Mouse (Mus musculus) neural tube, embryonic 15.5 days (tissue): ENCODE data around the gene 2410137M14Rik. TPM values are rescaled to one million over a fixed set of nuclear protein-coding genes. Genes with fewer than 3 reads are reported as not detected.
A peak's percentile ranks its signal among the peaks of the same experiment; 100 is the strongest.

ENCODE experiments used
- ATAC-seq: fragments of 200-750 bp; cut with Nextera tagmentation; 2 replicates; pipeline ENCODE4 v1.8.0; 2017; ENCODE audit warnings: mild to moderate bottlenecking, moderate TSS enrichment, moderate library complexity; ENCODE audit not compliant: low FRiP score
- H3K27ac ChIP-seq: fragments of 300-500 bp; sonication (generic); replicated peaks from 2 replicates; pipeline ENCODE4 v1.5.1; 2015; ENCODE audit warnings: mild to moderate bottlenecking, inconsistent platforms
- H3K27me3 ChIP-seq: fragments of 300-500 bp; sonication (generic); replicated peaks from 2 replicates; pipeline ENCODE4 v1.6.1; 2015; ENCODE audit warnings: inconsistent platforms
- H3K36me3 ChIP-seq: fragments of 300-500 bp; sonication (generic); 2 replicates; pipeline ENCODE4 v1.6.1; 2015; ENCODE audit warnings: inconsistent platforms
- H3K4me1 ChIP-seq: fragments of 300-500 bp; sonication (generic); 2 replicates; pipeline ENCODE4 v1.6.1; 2015; ENCODE audit warnings: inconsistent platforms
- H3K4me2 ChIP-seq: fragments of 300-500 bp; sonication (generic); 2 replicates; pipeline ENCODE4 v1.6.1; 2015; ENCODE audit warnings: inconsistent platforms, mild to moderate bottlenecking, moderate library complexity
- H3K4me3 ChIP-seq: fragments of 300-500 bp; sonication (generic); replicated peaks from 2 replicates; pipeline ENCODE4 v1.5.1; 2015; ENCODE audit warnings: mild to moderate bottlenecking, inconsistent platforms
- H3K9ac ChIP-seq: fragments of 300-500 bp; sonication (generic); replicated peaks from 2 replicates; pipeline ENCODE4 v1.6.1; 2015; ENCODE audit warnings: mild to moderate bottlenecking, inconsistent platforms
- H3K9me3 ChIP-seq: fragments of 300-500 bp; sonication (generic); replicated peaks from 2 replicates; pipeline ENCODE4 v1.6.1; 2016; ENCODE audit warnings: inconsistent platforms
- WGBS: fragments of 180-500 bp; shearing (Covaris S2); methylation state at CpG from one replicate; pipeline ENCODE4 v1.1.7; 2015; ENCODE audit warnings: mixed read lengths; 5-methylcytosine and 5-hydroxymethylcytosine counted together
- polyA plus RNA-seq: library from polyadenylated mRNA; unstranded; fragments of >200 nt; fragmentation: Nextera tagmentation; extraction: Ambion mirVana; gene quantifications from 2 replicates; pipeline ENCODE4 v1.2.1, GENCODE M21; 2015

Gene 2410137M14Rik
- polyA plus RNA-seq, 1 experiment from 2014 or later = not detected

- ATAC-seq = no peak
- H3K4me1 ChIP-seq = peaks cover 17% of the 10 kb centered on the region; the same call in 1 of the 2 replicates
- 70% methylated on average over 3 of the region's 3 CpGs for WGBS
- H3K9ac ChIP-seq = no peak overlapping the region
- H3K9me3 ChIP-seq = no peaks in the 10 kb centered on the region
- no peak overlapping the region for H3K4me3 ChIP-seq
- no peaks in the 10 kb centered on the region for H3K27me3 ChIP-seq
- H3K4me2 ChIP-seq = no peak overlapping the region
- H3K36me3 ChIP-seq = peaks cover 54% of the 10 kb centered on the region
- H3K27ac ChIP-seq = no peak overlapping the region
Observed at GRCm38 (mm10) chr17:37011719-37012118, 30.7 kb upstream of the 2410137M14Rik start.

- H3K9me3 ChIP-seq = no peaks in the 10 kb centered on the region
- WGBS = 95% methylated on average over 17 of the region's 17 CpGs
- peaks cover 25% of the 10 kb centered on the region for H3K4me1 ChIP-seq
- no peak overlapping the region for H3K4me3 ChIP-seq
- no peak overlapping the region for H3K27ac ChIP-seq
- no peaks in the 10 kb centered on the region for H3K27me3 ChIP-seq
- no peak overlapping the region for H3K4me2 ChIP-seq
- no peak overlapping the region for H3K9ac ChIP-seq
- H3K36me3 ChIP-seq = peaks cover 71% of the 10 kb centered on the region
- no peak for ATAC-seq
Observed at GRCm38 (mm10) chr17:37009460-37010042, 28.5 kb upstream of the 2410137M14Rik start.

DNA sequence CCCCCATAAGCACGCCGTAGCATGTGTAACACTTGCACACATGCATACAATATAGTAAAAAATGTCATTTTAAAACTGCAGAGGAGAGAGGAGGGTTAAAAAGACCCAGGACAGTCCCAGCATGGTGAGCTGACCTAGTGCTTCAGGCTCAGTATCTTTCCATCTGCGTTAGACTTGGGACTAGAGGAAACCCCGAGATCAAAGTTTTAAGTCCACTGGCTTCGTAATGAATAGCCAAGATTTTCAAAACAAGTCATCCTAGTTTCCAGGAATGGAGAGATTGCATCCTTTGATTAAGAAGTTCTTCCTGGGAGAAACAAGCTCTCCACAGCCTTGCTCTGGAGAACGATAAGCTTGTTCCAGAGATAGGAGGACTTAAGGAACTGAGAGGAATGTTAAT, 27.1 kb upstream of the 2410137M14Rik start:
- H3K27me3 ChIP-seq = no peaks in the 10 kb centered on the region
- 91% methylated on average over 6 of the region's 6 CpGs for WGBS
- ATAC-seq = no peak
- H3K9me3 ChIP-seq = no peaks in the 10 kb centered on the region
- H3K36me3 ChIP-seq = peaks cover 72% of the 10 kb centered on the region
- no peak overlapping the region for H3K9ac ChIP-seq
- no peak overlapping the region for H3K27ac ChIP-seq
- peaks cover 35% of the 10 kb centered on the region for H3K4me1 ChIP-seq
- H3K4me3 ChIP-seq = no peak overlapping the region
- H3K4me2 ChIP-seq = no peak overlapping the region

DNA sequence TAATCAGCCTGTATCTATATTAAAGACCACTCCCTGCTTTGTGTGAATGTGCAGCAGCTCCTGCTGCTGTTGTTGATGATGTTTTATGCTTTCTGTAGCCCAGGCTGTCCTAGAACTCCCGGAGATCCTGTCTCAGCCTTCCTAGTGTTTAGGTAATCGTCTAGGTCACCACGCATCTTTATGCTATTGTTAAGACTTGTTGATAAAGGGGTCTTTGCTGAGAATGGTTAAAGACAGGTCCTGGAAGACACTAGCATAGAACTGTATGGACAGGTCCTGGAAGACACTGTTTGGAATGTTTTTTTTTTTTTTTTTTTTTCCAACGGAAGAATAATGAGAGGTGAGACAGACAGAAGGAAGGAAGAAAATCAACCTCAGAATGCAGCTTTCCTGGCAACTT, 22.3 kb upstream of the 2410137M14Rik start:
- Histone ChIP-seq H3K9ac (peak overlapping the region; percentile 96), H3K36me3 (peaks cover 37% of the 10 kb centered on the region), H3K4me1 (peaks cover 25% of the 10 kb centered on the region), H3K4me2 (peak overlapping the region; percentile 70), H3K4me3 (peak overlapping the region; percentile 89), H3K9me3 (no peaks in the 10 kb centered on the region), H3K27ac (peak overlapping the region; percentile 96), H3K27me3 (no peaks in the 10 kb centered on the region)
- ATAC-seq = peak; percentile 13; the same call in 1 of the 2 replicates
- 21% methylated on average over 4 of the region's 4 CpGs for WGBS

GRCm38 (mm10) chr17:37002364-37003330, 21.6 kb upstream of the 2410137M14Rik start:
- peak overlapping the region; percentile 89 for H3K4me3 ChIP-seq
- under 1% methylated on average over 48 of the region's 49 CpGs for WGBS
- peak overlapping the region; percentile 96 for H3K9ac ChIP-seq
- H3K27ac ChIP-seq = peak overlapping the region; percentile 96
- peaks cover 25% of the 10 kb centered on the region for H3K4me1 ChIP-seq
- peak overlapping the region; percentile 70 for H3K4me2 ChIP-seq
- no peaks in the 10 kb centered on the region for H3K27me3 ChIP-seq
- peak; percentile 92 for ATAC-seq
- H3K9me3 ChIP-seq = no peaks in the 10 kb centered on the region
- peaks cover 30% of the 10 kb centered on the region for H3K36me3 ChIP-seq

GRCm38 (mm10) chr17:37000863-37001262, 19.8 kb upstream of the 2410137M14Rik start, which contains the start of gene Zfp57:
Gene Zfp57, plus strand, starts transcription at chr17:37001163.
- Histone ChIP-seq H3K27ac (peak within 1 kb of the TSS; percentile 96; the same call in 1 of the 2 replicates), H3K9ac (no peak within 1 kb of the TSS), H3K36me3 (peaks cover 14% of the 10 kb centered on the region), H3K4me1 (peaks cover 18% of the 10 kb centered on the region), H3K27me3 (no peaks in the 10 kb centered on the region), H3K4me2 (peak within 1 kb of the TSS; percentile 70), H3K4me3 (peak within 1 kb of the TSS; percentile 89), H3K9me3 (no peaks in the 10 kb centered on the region)
- WGBS = 94% methylated on average over 7 of the region's 7 CpGs
- ATAC-seq = no peak

- no peaks in the 10 kb centered on the region for H3K27me3 ChIP-seq
- no peak for ATAC-seq
- no peak overlapping the region for H3K9ac ChIP-seq
- H3K36me3 ChIP-seq = no peaks in the 10 kb centered on the region
- WGBS = 81% methylated on average over 2 of the region's 2 CpGs
- no peak overlapping the region for H3K27ac ChIP-seq
- no peaks in the 10 kb centered on the region for H3K9me3 ChIP-seq
- H3K4me3 ChIP-seq = no peak overlapping the region
- H3K4me1 ChIP-seq = no peaks in the 10 kb centered on the region
- no peak overlapping the region for H3K4me2 ChIP-seq
Observed at GRCm38 (mm10) chr17:36998477-36998876, 17.4 kb upstream of the 2410137M14Rik start.

DNA sequence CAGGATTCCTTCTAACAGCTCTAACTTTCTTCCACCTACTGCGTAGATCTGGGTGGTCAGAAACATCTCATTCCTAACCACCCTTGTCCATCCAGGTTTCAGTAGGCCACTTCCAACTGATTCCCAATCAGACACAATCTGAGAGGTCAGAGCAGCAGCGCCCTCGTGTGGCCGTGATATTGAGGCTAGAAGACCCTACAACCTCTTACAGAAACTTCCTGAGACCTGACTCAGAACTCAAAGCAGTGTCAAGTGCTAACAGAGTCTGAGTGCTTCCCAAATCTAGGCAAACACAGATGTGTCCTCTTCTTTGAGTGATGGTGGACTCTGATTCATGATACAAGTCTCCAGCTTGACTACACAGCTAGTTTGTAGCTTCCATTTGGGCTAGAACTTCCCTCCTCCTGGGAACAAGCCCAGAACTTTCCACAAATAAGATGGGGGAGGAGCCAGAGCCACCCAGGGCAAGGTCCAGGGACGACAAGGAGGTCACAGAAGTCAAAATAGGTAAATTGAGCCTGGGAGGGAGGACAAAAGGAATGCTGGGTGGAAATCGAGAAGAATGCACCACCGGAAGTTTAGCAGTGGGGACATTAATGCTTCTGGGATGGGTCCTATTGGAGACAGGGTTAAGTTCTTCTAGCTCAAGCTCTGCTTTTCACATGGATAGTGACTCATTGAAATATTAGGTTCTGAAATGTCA, 16.1 kb upstream of the 2410137M14Rik start:
- H3K27ac ChIP-seq = no peak overlapping the region
- no peak overlapping the region for H3K9ac ChIP-seq
- no peaks in the 10 kb centered on the region for H3K4me1 ChIP-seq
- WGBS = 35% methylated on average over 7 of the region's 7 CpGs
- no peaks in the 10 kb centered on the region for H3K9me3 ChIP-seq
- no peak for ATAC-seq
- no peaks in the 10 kb centered on the region for H3K36me3 ChIP-seq
- H3K27me3 ChIP-seq = no peaks in the 10 kb centered on the region
- H3K4me2 ChIP-seq = no peak overlapping the region
- no peak overlapping the region for H3K4me3 ChIP-seq

- ATAC-seq = no peak
- WGBS = 76% methylated on average over 3 of the region's 3 CpGs
- H3K4me1 ChIP-seq = no peaks in the 10 kb centered on the region
Observed at GRCm38 (mm10) chr17:36995448-36995847, 14.4 kb upstream of the 2410137M14Rik start.

DNA sequence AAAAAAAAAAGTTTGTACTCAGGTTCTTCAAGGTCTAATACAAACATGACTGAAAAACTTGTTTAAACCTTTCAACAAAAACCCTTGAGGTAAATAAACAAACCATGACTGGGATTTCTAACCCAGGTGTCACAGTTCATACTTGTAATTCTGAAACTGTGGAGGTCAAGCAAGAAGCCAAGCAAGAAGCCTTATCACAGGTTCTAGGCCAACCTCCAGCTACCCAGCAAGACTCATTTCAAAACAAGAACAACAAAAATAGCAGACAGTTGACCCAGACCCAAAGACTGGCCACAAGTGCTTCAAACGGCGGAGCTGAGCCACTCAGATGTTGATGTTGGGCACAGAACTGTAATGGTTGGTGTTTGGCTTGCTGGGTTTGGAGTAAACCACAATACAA, 13.5 kb upstream of the 2410137M14Rik start:
- no peak overlapping the region for H3K27ac ChIP-seq
- H3K9ac ChIP-seq = no peak overlapping the region
- peaks cover 2% of the 10 kb centered on the region; the same call in 1 of the 2 replicates for H3K27me3 ChIP-seq
- no peak for ATAC-seq
- no peak overlapping the region for H3K4me2 ChIP-seq
- H3K9me3 ChIP-seq = no peaks in the 10 kb centered on the region
- H3K4me1 ChIP-seq = no peaks in the 10 kb centered on the region
- no peaks in the 10 kb centered on the region for H3K36me3 ChIP-seq
- WGBS = 88% methylated on average over 2 of the region's 2 CpGs
- no peak overlapping the region for H3K4me3 ChIP-seq

More at GRCm38 (mm10) chr17:36995448-36995847, 14.4 kb upstream of the 2410137M14Rik start:
- Histone ChIP-seq H3K36me3 (no peaks in the 10 kb centered on the region), H3K27ac (no peak overlapping the region), H3K4me3 (no peak overlapping the region), H3K9me3 (no peaks in the 10 kb centered on the region), H3K4me2 (no peak overlapping the region), H3K9ac (no peak overlapping the region), H3K27me3 (no peaks in the 10 kb centered on the region)

GRCm38 (mm10) chr17:36993770-36994325, 12.8 kb upstream of the 2410137M14Rik start:
- Histone ChIP-seq H3K27ac (no peak overlapping the region), H3K4me1 (no peaks in the 10 kb centered on the region), H3K9me3 (no peaks in the 10 kb centered on the region), H3K36me3 (no peaks in the 10 kb centered on the region), H3K27me3 (peaks cover 8% of the 10 kb centered on the region; the same call in 1 of the 2 replicates), H3K4me3 (no peak overlapping the region), H3K4me2 (no peak overlapping the region), H3K9ac (no peak overlapping the region)
- no peak for ATAC-seq
- 91% methylated on average over 4 of the region's 4 CpGs for WGBS
